Mouse (Mus musculus) liver, adult (tissue): ENCODE measurements around the gene Lonp1.
A peak's percentile ranks its signal among the peaks of the same experiment; 100 is the strongest.

Experiments
- GATA4 ChIP-seq: IDR thresholded peaks from 2 replicates; pipeline ENCODE4 v1.6.1; 2014; ENCODE audit warnings: mild to moderate bottlenecking, low read length; ENCODE audit not compliant: insufficient replicate concordance

Lonp1 gene

DNA sequence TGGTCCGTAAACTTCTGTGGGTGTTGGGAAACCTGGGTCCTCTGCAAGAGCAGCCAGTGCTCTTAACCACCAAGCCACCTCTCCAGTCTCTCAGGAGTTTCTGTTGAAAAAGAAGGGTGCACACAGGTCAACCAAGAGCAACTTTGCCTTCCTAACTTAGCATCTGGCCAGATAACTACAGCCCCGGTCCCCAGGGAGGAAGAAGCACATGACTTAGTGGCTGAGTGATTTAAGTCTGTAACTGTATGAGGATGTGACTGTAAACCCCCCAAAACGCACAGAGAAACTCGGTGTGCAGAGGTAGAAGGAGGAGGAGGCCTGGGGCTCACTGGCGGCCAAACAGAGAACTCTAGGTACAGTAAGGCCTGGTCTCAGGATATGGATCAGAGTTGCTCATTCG is 7.3 kb upstream of the Lonp1 start:
- TF ChIP-seq GATA4, result no peak

DNA sequence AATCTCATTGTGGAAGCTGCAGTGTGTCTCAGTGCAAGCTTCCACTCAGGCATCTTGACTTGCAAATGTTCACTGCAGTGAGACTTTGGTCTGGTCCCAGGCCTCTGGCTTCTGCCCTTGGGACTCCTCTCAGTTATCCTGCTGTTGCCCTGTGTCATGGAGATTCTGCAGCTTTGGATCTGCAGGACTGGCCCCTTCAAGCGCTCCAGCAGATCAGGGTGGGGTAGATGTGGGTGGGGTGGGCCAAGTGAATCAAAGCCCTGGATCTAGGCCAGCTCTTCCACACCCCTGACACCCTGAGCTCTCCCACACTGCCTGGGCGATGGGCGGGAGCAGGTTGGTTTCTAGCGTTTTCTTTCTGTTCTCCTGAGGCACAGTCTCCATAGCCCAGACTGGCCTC is 5.1 kb upstream of the Lonp1 start:
- no peak for TF ChIP-seq GATA4

DNA sequence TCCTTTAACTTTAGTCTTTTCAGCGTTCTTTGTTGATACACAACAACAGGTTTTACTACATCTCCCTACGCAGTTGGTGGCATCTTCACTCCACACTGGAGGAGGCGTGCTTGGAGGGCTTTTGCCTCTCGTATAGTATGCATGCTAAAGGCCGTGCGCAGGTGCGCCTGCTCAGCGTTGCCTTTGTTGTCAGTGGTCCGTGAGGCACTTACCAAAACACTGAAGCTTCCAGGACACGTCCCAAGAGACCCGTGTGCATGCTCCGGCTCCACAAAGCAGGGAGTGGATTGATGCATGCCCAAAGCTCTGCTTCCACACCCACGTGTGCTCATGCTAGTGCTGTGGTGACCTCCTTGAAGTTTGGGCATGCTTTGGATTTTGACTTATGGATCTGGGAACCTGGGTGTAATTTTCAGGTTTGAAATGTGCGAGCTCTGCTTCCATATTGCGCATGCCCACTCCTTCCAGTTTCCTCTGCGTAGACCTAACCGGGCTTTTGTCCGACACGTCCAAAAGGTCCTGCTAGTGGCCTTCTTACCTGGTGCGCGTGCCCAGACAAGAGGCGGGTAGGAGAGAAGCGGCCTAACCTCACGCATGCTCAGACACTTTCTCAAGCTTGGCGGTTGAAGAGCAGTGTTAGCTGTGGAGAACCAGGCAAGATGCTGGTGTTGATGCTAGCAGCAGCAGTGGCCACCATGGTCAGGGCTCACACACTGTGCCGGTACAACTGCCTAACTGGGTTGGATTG is 1.0 kb upstream of the Lonp1 start, which contains the start of gene Catsperd:
TSS of gene Catsperd (plus strand) at position 614 of the 748 bp plus-strand sequence.
- no peak for TF ChIP-seq GATA4

DNA sequence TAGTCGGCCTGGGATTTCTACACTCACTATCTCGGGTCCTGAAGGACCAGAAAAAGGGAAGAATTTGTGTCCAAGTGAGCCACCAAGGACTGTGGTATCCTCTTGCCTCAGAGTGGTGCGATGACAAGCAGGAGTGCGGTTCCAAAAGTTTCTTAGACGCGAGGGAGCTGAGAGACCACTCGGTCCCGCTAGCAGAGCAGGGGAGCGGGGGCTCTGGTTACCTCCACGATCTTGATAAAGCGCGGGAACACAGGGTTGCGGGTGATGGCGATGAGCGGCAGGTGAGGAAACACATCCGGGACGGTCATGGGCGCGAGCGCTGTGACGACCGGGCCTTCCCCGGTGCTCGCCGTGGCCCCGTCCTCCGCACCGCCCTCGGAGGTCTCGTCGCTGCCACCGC is 427 bp downstream of the Lonp1 start:
- TF ChIP-seq GATA4, result no peak

DNA sequence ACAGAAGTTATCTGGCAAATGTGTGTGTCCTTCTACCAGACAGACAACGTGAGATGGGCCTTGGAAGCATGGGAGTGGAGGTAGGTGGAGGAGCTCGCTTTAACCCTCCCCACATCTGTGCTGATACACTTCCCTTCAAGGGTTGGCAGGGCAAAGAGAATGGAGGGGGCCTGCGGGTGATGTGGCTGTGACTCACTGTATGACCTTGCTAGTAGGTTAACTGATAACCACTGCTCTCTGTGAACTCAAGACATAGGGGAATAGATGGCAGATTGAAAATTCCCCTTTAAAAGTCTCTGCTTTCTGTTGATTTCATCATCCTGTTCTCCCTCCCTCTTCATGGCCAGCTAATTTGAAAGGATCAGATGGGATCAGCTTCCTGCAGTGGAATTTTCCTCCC is 1.2 kb downstream of the Lonp1 start:
- TF ChIP-seq GATA4, result no peak

DNA sequence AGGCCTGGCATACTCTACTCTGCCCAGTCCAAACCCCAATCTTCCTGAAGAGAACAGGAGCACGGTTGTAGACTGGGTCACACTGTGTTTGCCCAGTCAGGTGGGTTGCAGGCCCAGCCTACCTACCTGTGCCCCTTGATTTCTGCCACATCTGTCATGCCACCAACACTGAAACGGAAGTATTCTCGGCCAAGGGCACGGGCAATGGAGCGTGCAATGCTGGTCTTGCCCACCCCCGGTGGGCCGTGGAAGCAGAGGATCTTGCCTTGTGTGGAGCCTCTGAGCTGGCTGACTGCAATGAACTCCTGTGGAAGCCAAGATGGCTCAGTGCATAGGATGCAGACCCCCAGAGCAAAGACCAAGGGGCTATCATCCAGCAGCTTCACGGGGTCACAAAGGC is 9.1 kb downstream of the Lonp1 start:
- TF ChIP-seq GATA4, result no peak

DNA sequence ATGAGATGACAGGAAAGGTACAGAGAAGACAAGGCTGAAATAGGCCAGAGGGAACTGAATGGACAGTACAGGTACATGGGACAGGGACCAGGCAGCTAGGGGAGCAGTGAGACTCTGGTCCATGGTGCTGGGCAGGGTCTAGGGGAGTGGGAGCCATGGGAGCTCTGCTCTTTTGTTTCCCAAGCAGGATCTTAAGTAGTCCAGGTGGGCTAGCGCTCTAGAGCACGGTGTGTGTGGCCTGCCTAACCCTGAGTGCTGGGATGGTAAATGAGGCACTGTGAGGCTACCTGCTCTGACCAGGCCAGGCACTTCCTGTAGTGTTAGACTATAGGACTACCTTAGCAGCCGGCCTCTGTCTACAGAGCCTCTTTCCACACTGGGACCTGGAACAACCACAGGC is 10.0 kb downstream of the Lonp1 start:
- TF ChIP-seq GATA4, result no peak

DNA sequence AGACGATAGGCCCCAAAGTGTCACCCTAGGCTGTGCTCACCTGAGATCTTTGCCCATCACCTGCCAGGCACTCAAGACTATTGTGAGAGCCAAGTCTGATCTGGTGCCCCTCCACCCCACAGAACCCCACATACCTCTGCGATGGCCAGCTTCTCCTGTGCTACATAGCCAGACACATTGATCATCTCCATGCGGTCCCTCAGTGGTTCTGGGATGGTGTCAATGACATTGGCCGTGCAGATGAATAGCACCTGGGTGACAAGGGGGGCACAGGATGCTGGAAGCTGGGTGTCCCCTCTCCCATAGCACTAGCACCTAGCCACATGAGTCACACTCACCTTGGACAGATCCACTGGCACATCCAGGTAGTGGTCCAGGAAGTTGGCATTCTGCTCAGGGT is 10.9 kb downstream of the Lonp1 start:
- no peak for TF ChIP-seq GATA4

DNA sequence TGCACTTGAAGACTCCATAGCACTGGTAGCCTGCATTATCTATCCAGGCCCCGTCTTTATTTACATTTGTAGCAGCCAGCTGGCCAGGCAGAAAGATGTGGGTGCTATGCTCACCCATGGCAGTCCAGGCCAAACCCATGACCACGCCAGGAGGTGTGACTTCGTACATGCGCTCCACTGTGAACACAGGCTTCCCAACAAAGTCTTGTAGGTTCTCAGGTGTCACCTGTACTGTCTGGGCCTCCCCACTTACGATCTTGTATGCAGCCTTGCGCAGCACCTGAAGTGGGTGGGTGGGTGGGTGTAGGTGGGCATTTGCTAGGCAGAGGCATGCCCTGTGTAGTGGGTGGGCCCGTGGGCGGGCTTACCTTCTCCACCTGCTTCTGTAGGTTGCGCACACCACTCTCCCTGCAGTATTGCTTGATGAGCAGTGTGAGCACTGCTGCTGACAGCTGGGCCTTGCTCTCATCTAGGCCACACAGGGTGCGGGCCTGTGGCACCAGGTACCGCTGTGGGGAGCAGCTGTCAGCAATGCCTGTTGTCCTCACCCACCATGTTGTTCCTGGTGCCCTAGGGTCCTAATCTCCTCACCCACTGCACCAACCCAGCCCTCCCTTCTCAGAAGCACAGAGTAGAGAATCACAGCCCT is 11.4 kb downstream of the Lonp1 start:
- no peak for TF ChIP-seq GATA4

DNA sequence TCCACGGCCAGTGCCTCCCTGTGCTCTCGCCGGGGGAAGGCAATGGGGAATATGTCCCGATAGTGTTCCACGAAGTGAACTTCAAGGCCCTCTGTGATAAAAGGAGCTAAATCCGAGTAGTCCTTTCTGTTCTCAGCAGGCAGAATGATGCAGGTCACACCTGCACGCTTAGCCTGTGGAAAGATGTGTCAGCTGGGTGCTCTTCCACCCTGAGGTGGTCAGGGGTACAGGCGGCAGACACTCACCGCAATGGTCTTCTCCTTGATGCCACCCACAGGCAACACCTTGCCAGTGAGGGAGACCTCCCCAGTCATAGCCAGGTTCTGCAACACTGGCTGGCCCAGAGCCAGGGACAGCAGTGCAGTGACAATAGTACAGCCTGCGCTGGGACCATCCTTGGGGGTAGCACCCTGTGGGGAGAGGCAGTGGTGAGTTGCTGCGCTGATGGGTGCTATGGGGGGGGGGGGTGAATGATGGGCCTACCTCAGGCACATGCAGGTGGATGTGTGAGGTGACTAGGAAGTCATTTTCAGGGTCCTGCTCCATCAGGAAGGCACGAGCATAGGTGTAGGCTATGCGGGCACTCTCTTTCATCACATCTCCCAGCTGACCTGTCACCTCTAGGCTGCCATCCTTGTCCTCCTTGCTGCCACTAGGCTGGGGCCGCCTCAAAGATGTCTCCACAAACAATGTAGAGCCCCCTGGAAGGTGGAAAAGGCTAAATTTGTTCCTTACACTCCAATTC is 12.1 kb downstream of the Lonp1 start:
- no peak for TF ChIP-seq GATA4

DNA sequence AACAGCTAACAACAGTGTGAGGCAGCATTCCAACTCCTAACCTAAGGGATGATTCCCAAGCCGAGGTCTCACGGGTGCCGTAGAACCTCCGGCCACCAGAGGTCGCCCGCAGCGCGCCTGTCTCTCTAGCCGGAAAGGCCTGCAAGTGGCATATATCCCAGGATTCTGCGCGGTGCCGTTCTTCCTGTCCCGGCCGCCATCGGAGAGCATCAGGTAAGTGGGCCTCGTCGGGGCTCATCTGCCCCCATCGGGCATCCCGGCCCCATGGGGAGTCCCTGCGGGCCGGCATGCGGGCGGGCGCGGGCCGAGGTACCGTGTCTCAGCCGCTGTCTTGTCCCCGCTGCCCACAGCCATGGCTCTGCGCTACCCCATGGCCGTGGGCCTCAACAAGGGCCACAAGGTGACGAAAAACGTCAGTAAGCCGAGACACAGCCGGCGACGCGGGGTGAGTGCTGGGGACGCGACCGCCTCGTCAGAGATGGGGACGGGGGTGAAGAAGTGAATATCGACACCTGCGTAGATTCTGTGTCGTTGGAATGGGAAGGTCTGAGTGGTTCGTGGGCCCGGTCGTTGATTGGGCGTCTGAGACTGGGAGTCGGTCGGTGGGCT is 13.3 kb downstream of the Lonp1 start, which contains the start of gene Rpl36:
TSS of gene Rpl36 (plus strand) at position 181 of the 609 bp plus-strand sequence.
- peak; percentile 28; the same call in 1 of the 2 replicates for TF ChIP-seq GATA4

DNA sequence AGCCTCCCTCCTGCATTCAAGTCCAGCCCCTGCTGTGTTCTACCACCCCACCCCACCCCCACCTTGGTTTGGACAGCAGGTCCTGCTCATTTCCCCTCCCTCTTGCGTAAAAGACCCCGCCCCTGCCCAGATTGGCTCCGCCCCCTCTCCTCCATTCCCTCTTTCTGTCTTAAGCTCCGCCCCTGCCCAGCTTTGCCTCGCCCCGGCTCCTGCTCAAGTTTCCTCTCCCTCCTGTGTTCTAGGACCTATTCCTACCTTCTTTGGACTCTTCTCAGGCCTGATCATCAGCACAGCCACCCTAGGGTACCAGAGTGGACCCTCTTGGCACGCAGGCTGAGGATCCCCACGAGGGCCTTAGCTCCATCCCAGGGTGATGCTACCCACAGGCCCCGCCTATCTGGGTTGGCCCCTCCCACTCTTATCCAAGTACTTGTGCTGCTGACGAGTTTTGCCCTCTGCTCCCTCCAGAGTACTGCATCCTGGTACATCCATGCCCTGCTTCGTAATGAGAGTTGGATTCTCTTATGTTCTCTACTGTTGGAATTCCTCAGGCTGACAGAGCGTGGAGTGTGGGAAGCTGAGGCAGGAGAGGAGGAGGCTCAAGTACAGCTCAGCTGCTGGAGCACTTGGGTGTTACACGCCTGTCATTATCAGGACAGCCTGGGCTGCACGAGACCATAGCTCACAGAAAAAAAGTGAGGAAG is 14.7 kb downstream of the Lonp1 start:
- TF ChIP-seq GATA4, result no peak

DNA sequence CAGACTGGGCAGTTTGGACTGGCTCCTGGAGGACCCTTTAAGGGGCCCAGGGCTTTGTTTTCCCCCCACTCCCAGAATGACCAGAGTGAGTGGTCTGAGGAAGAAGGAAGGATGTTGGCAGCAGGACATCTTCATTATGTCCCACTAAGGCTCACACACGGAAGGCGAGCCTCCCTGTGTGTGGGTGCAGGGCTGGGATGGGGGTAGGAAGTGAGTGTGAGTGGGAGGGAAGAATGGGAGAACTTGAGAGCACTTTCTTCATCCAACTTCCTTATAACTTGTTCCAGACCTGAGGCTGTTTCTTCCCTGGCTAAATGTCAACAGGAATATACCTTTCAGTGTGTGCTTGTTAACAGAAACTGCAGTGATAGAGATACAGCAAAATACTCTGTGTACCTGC is 15.4 kb downstream of the Lonp1 start:
- TF ChIP-seq GATA4, result no peak

DNA sequence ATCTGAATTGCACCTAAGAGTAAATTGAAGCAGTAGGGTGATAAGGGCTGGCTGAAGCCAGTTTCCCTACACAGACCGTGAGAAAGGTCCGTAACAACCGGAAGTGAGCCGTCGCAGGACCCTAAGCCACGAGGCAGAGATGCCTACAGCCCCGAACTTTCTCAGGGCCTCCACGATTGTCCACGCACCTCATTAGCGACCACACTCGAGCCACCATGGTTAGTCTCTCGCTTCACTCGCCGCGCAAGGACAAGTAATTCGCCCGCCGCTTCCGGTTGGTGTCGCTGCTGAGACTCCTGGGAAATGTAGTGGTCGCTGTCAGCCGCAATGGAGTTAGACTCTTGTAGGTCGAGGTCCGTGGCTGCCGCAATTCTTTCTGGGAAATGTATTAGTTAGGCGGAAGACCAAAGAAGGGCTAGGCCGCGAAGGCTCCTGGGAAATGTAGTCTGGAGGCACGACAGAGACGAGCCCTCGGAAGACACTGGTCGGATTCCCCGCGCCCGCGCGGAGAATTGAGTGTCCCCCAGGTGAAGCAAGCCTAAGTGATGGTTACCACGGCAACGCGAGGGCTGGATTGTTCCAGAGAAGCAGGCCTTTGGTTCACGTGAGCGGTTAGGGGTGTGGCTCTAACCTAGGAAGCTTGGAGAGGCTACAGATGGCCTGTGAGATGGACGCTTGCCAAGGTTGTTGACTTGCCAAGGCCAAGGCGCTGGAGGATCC is 17.1 kb downstream of the Lonp1 start, which contains the start of gene 2410015M20Rik:
TSS of gene 2410015M20Rik (minus strand) at position 320 of the 720 bp plus-strand sequence.
- no peak; the same call in 1 of the 2 replicates for TF ChIP-seq GATA4
